Mouse (Mus musculus) lung, embryonic 14.5 days (tissue): ENCODE data around the gene Fuz. TPM values are rescaled to one million over a fixed set of nuclear protein-coding genes. Genes with fewer than 3 reads are reported as not detected.

ENCODE experiments used
- ATAC-seq: fragments of 200-750 bp; cut with Nextera tagmentation; 2 replicates; pipeline ENCODE4 v1.8.0; 2017; ENCODE audit warnings: mild to moderate bottlenecking, moderate TSS enrichment, moderate library complexity; ENCODE audit not compliant: insufficient read depth
- DNase-seq: peaks from one replicate; pipeline ENCODE4 v3.0.0-alpha.2; 2015
- H3K27ac ChIP-seq: fragments of 300-500 bp; sonication (generic); 2 replicates; pipeline ENCODE4 v1.5.1; 2014; ENCODE audit warnings: low read depth, mild to moderate bottlenecking, moderate library complexity
- H3K27me3 ChIP-seq: fragments of 300-500 bp; sonication (generic); 2 replicates; pipeline ENCODE4 v1.6.1; 2014; ENCODE audit warnings: low read length, control low read depth; ENCODE audit not compliant: insufficient read depth
- H3K36me3 ChIP-seq: fragments of 300-500 bp; sonication (generic); 2 replicates; pipeline ENCODE4 v1.6.1; 2014; ENCODE audit warnings: control low read depth; ENCODE audit not compliant: insufficient read depth
- H3K4me1 ChIP-seq: fragments of 300-500 bp; sonication (generic); 2 replicates; pipeline ENCODE4 v1.6.1; 2014; ENCODE audit warnings: antibody characterized with exemption, control low read depth; ENCODE audit not compliant: insufficient read depth
- H3K4me2 ChIP-seq: fragments of 300-500 bp; sonication (generic); 2 replicates; pipeline ENCODE4 v1.6.1; 2014; ENCODE audit warnings: mild to moderate bottlenecking
- H3K4me3 ChIP-seq: fragments of 300-500 bp; sonication (generic); 2 replicates; pipeline ENCODE4 v1.5.1; 2014; ENCODE audit warnings: low read depth, low read length
- H3K9ac ChIP-seq: fragments of 300-500 bp; sonication (generic); 2 replicates; pipeline ENCODE4 v1.6.1; 2014
- H3K9me3 ChIP-seq: fragments of 300-500 bp; sonication (generic); 2 replicates; pipeline ENCODE4 v1.6.1; 2016; ENCODE audit warnings: low read depth, low read length, control low read depth
- CTCF ChIP-seq: IDR thresholded peaks from 2 replicates; pipeline ENCODE4 v1.5.1; 2016; ENCODE audit warnings: antibody characterized with exemption, low read depth
- WGBS: fragments of 180-500 bp; shearing (Covaris S2); extraction: QIAGEN DNeasy Blood & Tissue Kit; methylation state at CpG from one replicate; pipeline ENCODE4 v1.1.7; 2014; 5-methylcytosine and 5-hydroxymethylcytosine counted together
- microRNA counts: library from miRNA; unstranded; fragments of <30 nt; microRNA quantifications from one replicate; lab custom pipeline; 2016
- microRNA-seq: library from miRNA; unstranded; fragments of <30 nt; microRNA quantifications from one replicate; pipeline ENCODE4, GENCODE M21; 2016; ENCODE audit warnings: borderline number of aligned reads
- polyA plus RNA-seq: library from polyadenylated mRNA; unstranded; fragments of >200 nt; fragmentation: Nextera tagmentation; extraction: Ambion mirVana; gene quantifications from 2 replicates; pipeline ENCODE4 v1.2.1, GENCODE M21; 2014

Gene Fuz
- polyA plus RNA-seq, 1 experiment from 2014 or later: 19.1 TPM

DNA sequence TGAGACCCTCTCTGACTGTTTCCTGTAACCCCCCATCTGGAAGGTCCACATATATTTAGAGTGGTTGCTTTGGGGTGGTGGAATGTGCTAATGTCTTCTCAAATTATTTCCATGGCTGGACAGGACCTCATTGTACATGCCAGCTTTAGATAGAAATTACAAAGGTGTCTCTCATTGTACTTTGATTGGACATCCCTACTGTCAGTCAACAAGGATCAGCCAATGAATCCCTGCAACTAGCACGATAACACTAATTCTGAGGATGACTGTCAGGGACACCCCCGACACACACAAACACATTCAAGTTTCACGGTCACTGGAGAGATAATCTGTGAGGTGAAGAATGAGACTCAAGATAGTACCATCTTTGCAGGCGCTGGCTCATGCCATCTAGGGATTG, 42.8 kb downstream of the Fuz start:
- no peaks in the 10 kb centered on the region for H3K9me3 ChIP-seq
- no peak overlapping the region for H3K9ac ChIP-seq
- no peaks in the 10 kb centered on the region for H3K36me3 ChIP-seq
- DNase-seq (no peak), ATAC-seq (no peak)
- WGBS: 83% methylated on average over 4 of the region's 4 CpGs
- no peak overlapping the region for H3K27ac ChIP-seq
- H3K4me2 ChIP-seq: no peak overlapping the region
- TF ChIP-seq CTCF: no peak
- H3K4me3 ChIP-seq: no peak overlapping the region
- no peaks in the 10 kb centered on the region for H3K4me1 ChIP-seq
- no peaks in the 10 kb centered on the region for H3K27me3 ChIP-seq

DNA sequence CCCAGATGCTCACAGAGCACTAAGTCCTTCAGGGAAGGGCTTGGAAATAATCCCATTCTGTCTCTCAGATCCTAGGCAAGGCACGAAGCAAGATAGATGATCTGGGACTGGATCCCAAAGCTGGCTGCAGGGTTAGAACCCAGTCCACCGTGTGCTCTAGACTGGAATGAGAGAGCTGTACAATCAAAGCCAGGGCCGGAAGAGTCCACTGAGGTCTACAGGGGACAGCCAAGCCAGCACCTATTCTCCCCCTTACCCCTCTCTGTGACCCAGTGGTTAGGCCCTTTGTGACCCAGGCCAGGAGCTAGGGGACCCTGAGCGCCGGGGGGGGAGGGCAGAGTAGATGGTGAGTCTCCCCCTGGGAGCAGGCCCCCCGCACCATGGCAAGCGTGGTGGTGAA, 47.0 kb downstream of the Fuz start, which contains the start of gene Tsks:
TSS of gene Tsks (plus strand) at position 301 of the 400 bp plus-strand sequence.
- Histone ChIP-seq H3K4me2 (no peak within 1 kb of the TSS), H3K4me1 (no peaks in the 10 kb centered on the region), H3K27me3 (no peaks in the 10 kb centered on the region), H3K9me3 (no peaks in the 10 kb centered on the region), H3K9ac (no peak within 1 kb of the TSS), H3K27ac (no peak within 1 kb of the TSS), H3K4me3 (no peak within 1 kb of the TSS), H3K36me3 (no peaks in the 10 kb centered on the region)
- no peak for ATAC-seq
- 73% methylated on average over 7 of the region's 7 CpGs for WGBS
- no peak for DNase-seq
- no peak for TF ChIP-seq CTCF

DNA sequence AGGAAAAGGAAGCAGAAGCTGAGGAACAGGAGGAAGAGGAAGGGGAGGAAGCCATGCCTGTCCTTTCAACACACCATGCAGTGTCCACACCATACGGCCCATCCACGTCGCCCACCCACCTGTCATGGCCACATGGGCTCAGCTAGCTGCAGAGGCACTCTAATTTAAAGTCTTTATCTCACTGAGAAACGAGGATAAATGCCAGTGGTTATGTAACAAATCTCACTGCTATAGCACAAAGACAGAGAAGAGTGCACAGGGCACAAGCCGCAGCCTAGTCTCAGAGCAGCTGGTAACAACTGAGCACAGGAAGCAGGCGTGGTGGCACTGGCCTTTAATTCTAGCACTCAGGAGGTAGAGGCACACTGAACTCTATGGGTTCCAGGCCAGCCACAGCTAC, 54.0 kb downstream of the Fuz start:
- no peak for ATAC-seq
- Histone ChIP-seq H3K4me2 (no peak overlapping the region), H3K27me3 (peaks cover 19% of the 10 kb centered on the region), H3K27ac (no peak overlapping the region), H3K9ac (no peak overlapping the region), H3K4me1 (peaks cover 12% of the 10 kb centered on the region; the same call in 1 of the 2 replicates), H3K4me3 (no peak overlapping the region), H3K36me3 (no peaks in the 10 kb centered on the region), H3K9me3 (no peaks in the 10 kb centered on the region)
- TF ChIP-seq CTCF: no peak
- DNase-seq: no peak
- 64% methylated on average over 6 of the region's 6 CpGs for WGBS

DNA sequence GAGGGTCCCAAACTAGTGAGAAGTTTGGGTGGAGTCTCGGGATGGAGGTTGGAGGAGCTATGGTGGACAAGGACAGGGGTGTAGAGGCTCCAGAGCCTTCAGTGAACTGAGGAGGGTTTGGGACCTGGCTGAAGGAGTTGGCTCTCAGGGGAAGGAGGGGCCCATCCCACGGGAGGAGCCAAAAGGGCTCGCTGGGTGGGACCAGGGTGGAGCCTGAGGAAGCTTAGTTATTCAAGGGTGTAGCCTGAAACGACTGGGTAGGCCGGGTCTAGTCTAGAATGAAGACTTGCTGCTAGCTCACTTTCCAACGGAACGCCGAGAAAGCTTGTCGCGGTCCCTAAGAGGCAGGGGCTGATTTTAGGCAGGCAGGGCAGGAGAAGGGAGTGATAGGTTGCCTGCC, 56.1 kb downstream of the Fuz start:
- no peaks in the 10 kb centered on the region for H3K9me3 ChIP-seq
- H3K36me3 ChIP-seq: no peaks in the 10 kb centered on the region
- H3K27ac ChIP-seq: peak overlapping the region; percentile 74
- 0% methylated on average over 10 of the region's 10 CpGs for WGBS
- no peak for TF ChIP-seq CTCF
- ATAC-seq (peak; percentile 86), DNase-seq (peak; percentile 87)
- H3K4me2 ChIP-seq: peak overlapping the region; percentile 97
- peaks cover 19% of the 10 kb centered on the region for H3K27me3 ChIP-seq
- H3K9ac ChIP-seq: peak overlapping the region; percentile 62
- H3K4me1 ChIP-seq: peaks cover 12% of the 10 kb centered on the region; the same call in 1 of the 2 replicates
- H3K4me3 ChIP-seq: peak overlapping the region; percentile 50

MicroRNA genes within 50 kb of the gene (microRNA counts, 519-probe panel; counts per million panel counts)
- 30.5 counts per million for microRNA mmu-miR-707 (lab: Ali Mortazavi, UCI)

Small RNA genes within 50 kb of the gene (microRNA-seq; reads per million reads assigned to microRNA genes)
- gene Mir707: not detected

Other genes starting within 250 kb of the Fuz start
- gene Myh14, start 225.2 kb upstream of the Fuz start, polyA plus RNA-seq: 33.6 and 37.3 TPM in 2 replicates
- not detected in 2 replicates for gene Izumo2, start 187.3 kb upstream of the Fuz start, polyA plus RNA-seq
- gene Vrk3, start 147.7 kb upstream of the Fuz start, polyA plus RNA-seq: 34.7 and 36.3 TPM in 2 replicates
- gene Zfp473, start 145.0 kb upstream of the Fuz start, polyA plus RNA-seq: 0.92 and 2.3 TPM in 2 replicates
- 65.8 and 68.9 TPM in 2 replicates for gene Nup62, start 80.0 kb upstream of the Fuz start, polyA plus RNA-seq
- gene Il4i1, start 79.7 kb upstream of the Fuz start, polyA plus RNA-seq: 0.93 and 1.5 TPM in 2 replicates
- 3.1 TPM in 2 replicates for gene Atf5, start 79.4 kb upstream of the Fuz start, polyA plus RNA-seq
- 61.9 and 76.9 TPM in 2 replicates for gene Akt1s1, start 47.1 kb upstream of the Fuz start, polyA plus RNA-seq
- 60.1 and 73.7 TPM in 2 replicates for gene Tbc1d17, start 47.0 kb upstream of the Fuz start, polyA plus RNA-seq
- 30.3 and 30.7 TPM in 2 replicates for gene Pnkp, start 38.9 kb upstream of the Fuz start, polyA plus RNA-seq
- 386 and 443 TPM in 2 replicates for gene Ptov1, start 26.3 kb upstream of the Fuz start, polyA plus RNA-seq
- 77.9 and 79.5 TPM in 2 replicates for gene Med25, start 3.4 kb upstream of the Fuz start, polyA plus RNA-seq
- 73.6 and 83.2 TPM in 2 replicates for gene Ap2a1, start 33.4 kb downstream of the Fuz start, polyA plus RNA-seq
- gene Tsks, start 47.1 kb downstream of the Fuz start, polyA plus RNA-seq: 0.11 and 0.14 TPM in 2 replicates
- gene Cpt1c, start 78.8 kb downstream of the Fuz start, polyA plus RNA-seq: 14.9 and 15.5 TPM in 2 replicates
- 228 and 238 TPM in 2 replicates for gene Prmt1, start 90.5 kb downstream of the Fuz start, polyA plus RNA-seq
- 78.7 and 83.0 TPM in 2 replicates for gene Irf3, start 101.6 kb downstream of the Fuz start, polyA plus RNA-seq
- 69.9 and 76.9 TPM in 2 replicates for gene Bcl2l12, start 102.6 kb downstream of the Fuz start, polyA plus RNA-seq
- 45.9 and 53.6 TPM in 2 replicates for gene Scaf1, start 120.3 kb downstream of the Fuz start, polyA plus RNA-seq
- gene Rras, start 121.9 kb downstream of the Fuz start, polyA plus RNA-seq: 46.2 and 46.5 TPM in 2 replicates
- 14.2 and 16.2 TPM in 2 replicates for gene Prr12, start 156.8 kb downstream of the Fuz start, polyA plus RNA-seq
- gene Nosip, start 166.3 kb downstream of the Fuz start, polyA plus RNA-seq: 68.6 and 71.9 TPM in 2 replicates
- 18.1 and 19.2 TPM in 2 replicates for gene Prrg2, start 166.6 kb downstream of the Fuz start, polyA plus RNA-seq
- 344 and 360 TPM in 2 replicates for gene Rcn3, start 196.1 kb downstream of the Fuz start, polyA plus RNA-seq
- 56.4 and 57.0 TPM in 2 replicates for gene Fcgrt, start 207.8 kb downstream of the Fuz start, polyA plus RNA-seq
- gene Rps11, start 228.4 kb downstream of the Fuz start, polyA plus RNA-seq: 1,873 and 1,878 TPM in 2 replicates
- 1,527 and 1,587 TPM in 2 replicates for gene Rpl13a, start 232.7 kb downstream of the Fuz start, polyA plus RNA-seq
- gene Gm45713, start 240.2 kb downstream of the Fuz start, polyA plus RNA-seq: 1.2 and 1.4 TPM in 2 replicates
- 0.72 and 1.1 TPM in 2 replicates for gene Flt3l, start 240.4 kb downstream of the Fuz start, polyA plus RNA-seq